Mouse (Mus musculus) brain, embryonic 14.5 days (tissue): Measurements from ENCODE around the gene Cacna2d4.

Source experiments
- CTCF ChIP-seq: fragments of 200-500 bp; IDR thresholded peaks from 2 replicates; pipeline ENCODE4 v1.5.1; 2012; ENCODE audit warnings: inconsistent platforms, mild to moderate bottlenecking, moderate library complexity, borderline replicate concordance; ENCODE audit not compliant: insufficient read depth, insufficient read length; ENCODE audit errors: extremely low read depth
- POLR2A ChIP-seq: fragments of 200-500 bp; IDR thresholded peaks from 2 replicates; pipeline ENCODE4 v1.6.1; 2012; ENCODE audit warnings: mild to moderate bottlenecking, inconsistent platforms, borderline replicate concordance; ENCODE audit not compliant: poor library complexity, insufficient read depth, insufficient read length, severe bottlenecking; ENCODE audit errors: extremely low read depth

DNA sequence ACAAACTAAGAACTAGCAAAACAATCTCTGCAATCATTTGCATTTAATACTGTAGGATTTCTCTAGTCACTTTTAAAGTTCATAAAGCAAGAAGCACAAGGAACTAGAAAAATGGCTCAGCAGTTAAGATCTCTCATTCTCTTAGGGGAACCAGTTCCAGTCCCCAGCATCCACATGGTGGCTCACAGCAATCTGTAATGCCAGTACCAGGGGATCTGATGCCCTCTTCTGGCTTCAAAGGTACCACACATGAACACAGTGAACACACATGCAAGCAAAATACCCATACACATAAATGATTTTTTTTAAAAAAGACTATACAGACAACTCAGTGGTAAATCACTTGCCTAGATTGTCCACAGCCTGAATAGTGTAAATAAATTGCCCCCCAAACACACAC lies 135.3 kb downstream of the Cacna2d4 start:
- TF ChIP-seq CTCF (no peak), POLR2A (no peak)
